Mouse (Mus musculus) megakaryocyte, embryonic 14.5 days (primary cell): ENCODE measurements at regions not wholly inside any gene's neighbourhood (a gene's known extent, or its start where the extent isn't known, plus 50 kb on each side); places are given as distances from the start of the nearest gene placed in this dataset.

Experiments
- FLI1 ChIP-seq: IDR thresholded peaks from 2 replicates; pipeline ENCODE4 v1.6.1; 2012; ENCODE audit warnings: low read length, inconsistent platforms, mixed read lengths
- GATA1 ChIP-seq: IDR thresholded peaks from 3 replicates; pipeline ENCODE4 v1.6.1; 2012; ENCODE audit warnings: mixed read lengths, low read length, inconsistent platforms, borderline replicate concordance

DNA sequence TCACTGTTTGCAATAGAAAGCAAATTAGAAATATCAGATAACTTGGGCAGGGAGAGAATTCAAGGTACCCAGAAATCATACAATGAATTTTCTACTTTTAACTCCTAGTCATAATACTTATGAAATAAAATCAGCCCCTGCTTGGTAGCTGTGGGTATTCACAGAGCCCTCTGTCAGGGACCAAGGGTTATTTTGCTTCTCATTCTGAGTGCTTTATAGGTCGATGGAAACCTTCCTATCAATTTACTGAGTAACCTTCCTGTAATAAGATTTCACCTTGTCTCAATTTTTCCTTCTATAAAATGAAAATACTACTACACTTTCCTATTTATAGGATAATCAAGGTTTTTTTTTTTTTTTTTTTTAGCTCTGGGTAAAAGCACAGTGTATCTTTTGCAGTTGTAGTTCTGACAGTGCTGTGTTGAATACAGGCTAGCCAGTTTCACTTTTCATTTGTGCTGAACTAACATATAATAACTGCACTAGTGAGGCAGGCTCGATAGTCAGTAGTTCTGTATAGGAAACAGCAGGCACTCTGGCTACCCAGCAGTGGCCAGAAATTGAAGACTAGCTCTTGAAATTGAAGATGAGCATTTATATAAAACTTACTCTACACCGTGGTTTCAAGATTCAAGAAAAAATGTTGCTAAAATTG is 94.4 kb upstream of the Mdfic start:
- TF ChIP-seq GATA1 (no peak), FLI1 (no peak)
